Mouse (Mus musculus) kidney, adult 2 months (tissue): ENCODE results near the gene Fbln5.

Source experiments
- CTCF ChIP-seq: fragments of 200-500 bp; conservative IDR thresholded peaks from 2 replicates; pipeline ENCODE4 v1.5.1; 2011; ENCODE audit warnings: low read depth, mild to moderate bottlenecking, control low read depth, low read length, moderate library complexity, mixed read lengths; ENCODE audit not compliant: insufficient read depth, insufficient read length
- POLR2A ChIP-seq: fragments of 200-500 bp; IDR thresholded peaks from one replicate; pipeline ENCODE4 v1.6.1; 2011; ENCODE audit warnings: low read depth, low read length, control low read depth

- TF ChIP-seq POLR2A (no peak), CTCF (no peak)
These were observed 715 bp upstream of the Fbln5 start for GRCm38 (mm10) chr12:101819570-101819969.
